Mouse (Mus musculus) kidney, embryonic 15.5 days (tissue): Measurements from ENCODE around the gene Mad1l1. TPM values are rescaled to one million over a fixed set of nuclear protein-coding genes. Genes with fewer than 3 reads are reported as not detected.

Experiments used
- ATAC-seq: fragments of 200-750 bp; cut with Nextera tagmentation; replicated peaks from 2 replicates; pipeline ENCODE4 v1.8.0; 2017; ENCODE audit warnings: moderate TSS enrichment; ENCODE audit not compliant: low FRiP score
- H3K27ac ChIP-seq: fragments of 300-500 bp; sonication (generic); 2 replicates; pipeline ENCODE4 v1.5.1; 2015; ENCODE audit warnings: mild to moderate bottlenecking, inconsistent platforms
- H3K27me3 ChIP-seq: fragments of 300-500 bp; sonication (generic); 2 replicates; pipeline ENCODE4 v1.6.1; 2015; ENCODE audit warnings: inconsistent platforms
- H3K36me3 ChIP-seq: fragments of 300-500 bp; sonication (generic); 2 replicates; pipeline ENCODE4 v1.6.1; 2015; ENCODE audit warnings: inconsistent platforms
- H3K4me1 ChIP-seq: fragments of 300-500 bp; sonication (generic); 2 replicates; pipeline ENCODE4 v1.6.1; 2015; ENCODE audit warnings: inconsistent platforms
- H3K4me2 ChIP-seq: fragments of 300-500 bp; sonication (generic); 2 replicates; pipeline ENCODE4 v1.6.1; 2015; ENCODE audit warnings: moderate library complexity, mild to moderate bottlenecking, inconsistent platforms
- H3K4me3 ChIP-seq: fragments of 300-500 bp; sonication (generic); replicated peaks from 2 replicates; pipeline ENCODE4 v1.5.1; 2015; ENCODE audit warnings: mild to moderate bottlenecking, inconsistent platforms
- H3K9ac ChIP-seq: fragments of 300-500 bp; sonication (generic); 2 replicates; pipeline ENCODE4 v1.6.1; 2015; ENCODE audit warnings: mild to moderate bottlenecking, inconsistent platforms
- H3K9me3 ChIP-seq: fragments of 300-500 bp; sonication (generic); replicated peaks from 2 replicates; pipeline ENCODE4 v1.6.1; 2016; ENCODE audit warnings: inconsistent platforms
- WGBS: fragments of 180-500 bp; shearing (Covaris S2); methylation state at CpG from one replicate; pipeline ENCODE4 v1.1.7; 2015; ENCODE audit warnings: mixed read lengths; 5-methylcytosine and 5-hydroxymethylcytosine counted together
- polyA plus RNA-seq: library from polyadenylated mRNA; unstranded; fragments of >200 nt; fragmentation: Nextera tagmentation; extraction: Ambion mirVana; gene quantifications from 2 replicates; pipeline ENCODE4 v1.2.1, GENCODE M21; 2015

The Mad1l1 gene
- polyA plus RNA-seq, 1 experiment from 2014 or later = 53.0 TPM

DNA sequence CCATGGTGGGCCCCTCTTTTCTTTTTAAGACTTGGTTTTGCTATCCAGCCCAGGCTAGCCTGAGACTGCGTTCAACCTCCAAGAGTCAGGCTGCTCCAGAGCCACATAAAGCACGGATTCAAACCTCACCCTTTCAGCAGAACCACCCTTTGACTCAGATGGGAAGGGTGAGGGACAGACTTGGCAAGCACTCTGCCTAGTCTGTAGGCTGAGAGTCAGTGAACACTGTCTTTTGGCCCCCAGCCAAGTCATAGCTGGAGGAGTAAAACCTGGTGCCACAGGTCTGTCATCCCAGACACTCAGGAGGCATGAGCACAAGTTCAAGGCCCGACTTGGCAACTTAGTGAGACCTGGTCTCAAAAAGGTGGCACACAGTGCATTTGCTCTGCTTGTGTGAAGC, 4.6 kb downstream of the Mad1l1 start:
- no peak overlapping the region for H3K9ac ChIP-seq
- H3K4me2 ChIP-seq = no peak overlapping the region
- no peak overlapping the region for H3K4me3 ChIP-seq
- H3K9me3 ChIP-seq = no peaks in the 10 kb centered on the region
- no peaks in the 10 kb centered on the region for H3K27me3 ChIP-seq
- ATAC-seq = no peak
- H3K27ac ChIP-seq = no peak overlapping the region
- H3K36me3 ChIP-seq = peaks cover 33% of the 10 kb centered on the region
- peaks cover 19% of the 10 kb centered on the region for H3K4me1 ChIP-seq
- 83% methylated on average over 3 of the region's 3 CpGs for WGBS

DNA sequence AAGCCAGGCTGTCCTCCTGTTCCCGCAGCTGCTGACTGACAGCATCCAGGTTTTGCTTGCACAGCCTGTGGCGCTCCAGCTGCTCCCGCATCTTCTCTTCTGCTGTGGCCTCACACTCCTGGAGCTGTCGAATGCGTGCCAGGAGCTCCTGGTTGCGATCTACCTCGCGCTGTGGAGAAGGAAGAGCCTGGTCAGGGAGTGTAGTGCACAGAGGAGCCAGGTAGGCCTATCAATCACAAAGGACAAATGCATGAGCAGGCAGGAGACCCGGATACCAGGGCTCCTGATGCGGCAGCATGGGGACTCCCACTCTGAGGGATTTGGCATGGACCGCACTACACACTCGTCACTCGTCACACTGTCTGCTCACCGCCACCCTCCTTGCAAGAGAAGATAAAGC, 13.8 kb downstream of the Mad1l1 start:
- WGBS = 93% methylated on average over 14 of the region's 14 CpGs
- Histone ChIP-seq H3K9me3 (no peaks in the 10 kb centered on the region), H3K36me3 (peaks cover 92% of the 10 kb centered on the region), H3K4me1 (no peaks in the 10 kb centered on the region), H3K27ac (no peak overlapping the region), H3K27me3 (no peaks in the 10 kb centered on the region), H3K9ac (no peak overlapping the region), H3K4me2 (no peak overlapping the region), H3K4me3 (no peak overlapping the region)
- no peak for ATAC-seq

DNA sequence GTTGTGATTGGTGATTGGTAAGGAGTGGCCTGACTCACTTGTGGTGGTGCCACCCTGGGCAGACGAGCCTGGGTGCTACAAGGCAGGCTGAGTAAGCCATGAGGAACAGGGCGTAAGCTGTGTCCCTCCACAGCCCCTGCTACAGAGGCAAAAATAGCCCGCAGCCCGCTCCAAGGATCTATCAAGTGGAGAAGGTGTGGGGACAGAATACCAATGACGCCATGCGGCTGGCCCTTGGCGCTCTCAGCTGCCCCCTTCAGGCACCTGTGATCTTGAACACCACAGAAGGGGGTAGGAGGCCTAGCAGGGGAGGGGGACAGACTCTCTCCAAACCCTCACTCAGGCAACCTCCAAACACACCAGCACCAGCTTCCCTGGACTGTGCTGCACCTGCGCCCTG, 15.3 kb downstream of the Mad1l1 start:
- Histone ChIP-seq H3K4me3 (no peak overlapping the region), H3K36me3 (peaks cover 93% of the 10 kb centered on the region), H3K27ac (no peak overlapping the region), H3K9ac (no peak overlapping the region), H3K4me2 (no peak overlapping the region), H3K9me3 (no peaks in the 10 kb centered on the region), H3K27me3 (no peaks in the 10 kb centered on the region), H3K4me1 (no peaks in the 10 kb centered on the region)
- ATAC-seq = no peak
- 81% methylated on average over 8 of the region's 8 CpGs for WGBS

DNA sequence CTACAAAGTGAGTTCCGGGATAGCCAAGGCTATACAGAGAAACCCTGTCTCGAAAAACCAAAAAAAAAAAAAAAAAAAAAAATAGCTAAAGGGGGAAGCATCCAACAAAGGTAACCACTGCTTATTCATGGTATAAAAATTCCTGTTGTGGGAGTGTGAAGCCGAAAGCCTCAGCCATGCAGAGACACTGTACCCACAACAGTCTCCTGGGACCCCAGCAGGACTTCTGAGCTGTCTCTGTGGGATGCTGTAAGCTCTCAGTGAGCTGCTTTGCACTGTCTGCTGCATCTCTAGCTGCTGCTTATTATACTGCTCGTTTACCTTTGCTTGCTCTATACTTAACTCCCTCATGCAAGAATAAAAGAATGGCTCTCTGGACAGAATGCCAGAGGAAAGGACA, 23.1 kb downstream of the Mad1l1 start:
- no peaks in the 10 kb centered on the region for H3K27me3 ChIP-seq
- ATAC-seq = no peak
- H3K9ac ChIP-seq = no peak overlapping the region
- no peaks in the 10 kb centered on the region for H3K9me3 ChIP-seq
- H3K4me3 ChIP-seq = no peak overlapping the region
- H3K4me2 ChIP-seq = no peak overlapping the region
- WGBS = 94% methylated on average over 4 of the region's 4 CpGs
- no peaks in the 10 kb centered on the region for H3K4me1 ChIP-seq
- H3K27ac ChIP-seq = no peak overlapping the region
- H3K36me3 ChIP-seq = peaks cover 87% of the 10 kb centered on the region

GRCm38 (mm10) chr5:140292152-140292551, 29.2 kb downstream of the Mad1l1 start:
- no peak overlapping the region for H3K4me3 ChIP-seq
- 83% methylated on average over 1 of the region's 1 CpGs for WGBS
- H3K27ac ChIP-seq = no peak overlapping the region
- no peaks in the 10 kb centered on the region for H3K9me3 ChIP-seq
- H3K4me2 ChIP-seq = no peak overlapping the region
- no peaks in the 10 kb centered on the region for H3K27me3 ChIP-seq
- no peak for ATAC-seq
- H3K4me1 ChIP-seq = no peaks in the 10 kb centered on the region
- no peak overlapping the region for H3K9ac ChIP-seq
- H3K36me3 ChIP-seq = peaks cover 75% of the 10 kb centered on the region

GRCm38 (mm10) chr5:140289161-140289560, 32.2 kb downstream of the Mad1l1 start:
- Histone ChIP-seq H3K9ac (no peak overlapping the region), H3K4me1 (no peaks in the 10 kb centered on the region), H3K27me3 (no peaks in the 10 kb centered on the region), H3K4me2 (no peak overlapping the region), H3K4me3 (no peak overlapping the region), H3K27ac (no peak overlapping the region), H3K9me3 (no peaks in the 10 kb centered on the region), H3K36me3 (peaks cover 71% of the 10 kb centered on the region)
- no peak for ATAC-seq
- WGBS = 94% methylated on average over 2 of the region's 2 CpGs

GRCm38 (mm10) chr5:140288287-140288686, 33.1 kb downstream of the Mad1l1 start:
- Histone ChIP-seq H3K9me3 (no peaks in the 10 kb centered on the region), H3K27me3 (no peaks in the 10 kb centered on the region), H3K9ac (no peak overlapping the region), H3K4me1 (no peaks in the 10 kb centered on the region), H3K27ac (no peak overlapping the region), H3K4me2 (no peak overlapping the region), H3K4me3 (no peak overlapping the region), H3K36me3 (peaks cover 67% of the 10 kb centered on the region)
- no peak for ATAC-seq
- WGBS = 93% methylated on average over 3 of the region's 3 CpGs

- no peak overlapping the region for H3K4me2 ChIP-seq
- no peaks in the 10 kb centered on the region for H3K27me3 ChIP-seq
- no peak overlapping the region for H3K9ac ChIP-seq
- no peaks in the 10 kb centered on the region for H3K9me3 ChIP-seq
- H3K4me3 ChIP-seq = no peak overlapping the region
- WGBS = 89% methylated on average over 2 of the region's 2 CpGs
- H3K4me1 ChIP-seq = no peaks in the 10 kb centered on the region
- ATAC-seq = no peak
- H3K27ac ChIP-seq = no peak overlapping the region
- peaks cover 47% of the 10 kb centered on the region for H3K36me3 ChIP-seq
Observed at GRCm38 (mm10) chr5:140284761-140285160, 36.6 kb downstream of the Mad1l1 start.

DNA sequence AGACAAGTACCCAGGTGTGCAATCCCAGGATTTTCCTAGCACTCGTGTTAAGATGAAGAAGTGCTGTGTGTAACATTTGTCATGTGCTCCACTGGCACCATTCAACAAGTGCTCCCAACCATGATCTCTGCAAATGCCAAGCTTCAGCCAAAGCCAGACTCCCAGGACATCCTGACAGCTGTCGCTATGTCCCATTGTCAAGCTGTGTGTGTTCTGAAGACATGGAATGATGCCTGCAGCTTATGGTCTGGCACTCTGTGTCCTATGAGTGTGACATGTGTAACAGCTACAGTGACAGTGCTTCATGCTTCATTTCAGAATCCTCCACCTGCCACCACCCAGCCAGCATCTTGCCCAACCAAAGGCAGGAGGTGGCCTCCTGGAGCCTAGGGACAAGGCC, 37.3 kb downstream of the Mad1l1 start:
- Histone ChIP-seq H3K9me3 (no peaks in the 10 kb centered on the region), H3K36me3 (peaks cover 45% of the 10 kb centered on the region), H3K4me3 (no peak overlapping the region), H3K4me2 (no peak overlapping the region), H3K4me1 (no peaks in the 10 kb centered on the region), H3K27me3 (no peaks in the 10 kb centered on the region), H3K27ac (no peak overlapping the region), H3K9ac (no peak overlapping the region)
- ATAC-seq = no peak
- 90% methylated on average over 2 of the region's 2 CpGs for WGBS

GRCm38 (mm10) chr5:140282900-140283299, 38.5 kb downstream of the Mad1l1 start:
- H3K4me3 ChIP-seq = no peak overlapping the region
- H3K4me2 ChIP-seq = no peak overlapping the region
- H3K9ac ChIP-seq = no peak overlapping the region
- WGBS = 93% methylated on average over 3 of the region's 3 CpGs
- no peaks in the 10 kb centered on the region for H3K27me3 ChIP-seq
- no peak overlapping the region for H3K27ac ChIP-seq
- no peaks in the 10 kb centered on the region for H3K4me1 ChIP-seq
- no peak for ATAC-seq
- peaks cover 48% of the 10 kb centered on the region for H3K36me3 ChIP-seq
- H3K9me3 ChIP-seq = no peaks in the 10 kb centered on the region

DNA sequence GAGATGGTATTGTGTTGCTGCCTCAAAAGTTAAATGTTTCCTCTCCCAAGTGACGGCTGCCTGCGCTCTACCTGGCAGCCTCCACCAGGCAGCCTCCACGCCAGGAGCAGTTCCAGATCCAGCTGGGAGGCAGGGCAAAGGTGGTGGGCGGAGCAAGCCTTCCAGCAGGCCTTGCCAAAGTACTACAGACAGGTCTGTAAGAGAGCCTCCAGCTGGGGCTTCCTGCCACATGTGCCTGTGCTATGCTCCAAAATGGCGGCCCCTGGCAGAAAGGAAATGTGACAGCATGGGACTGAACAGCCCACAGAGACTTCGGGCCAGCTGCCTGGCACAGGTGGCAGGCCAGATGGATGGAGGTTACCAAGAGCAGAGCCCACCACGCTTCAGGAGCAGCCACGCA, 39.0 kb downstream of the Mad1l1 start:
- H3K9ac ChIP-seq = no peak overlapping the region
- no peak overlapping the region for H3K4me3 ChIP-seq
- no peaks in the 10 kb centered on the region for H3K4me1 ChIP-seq
- H3K9me3 ChIP-seq = no peaks in the 10 kb centered on the region
- no peak overlapping the region for H3K27ac ChIP-seq
- no peaks in the 10 kb centered on the region for H3K27me3 ChIP-seq
- H3K4me2 ChIP-seq = no peak overlapping the region
- ATAC-seq = no peak
- 76% methylated on average over 8 of the region's 8 CpGs for WGBS
- peaks cover 51% of the 10 kb centered on the region for H3K36me3 ChIP-seq

DNA sequence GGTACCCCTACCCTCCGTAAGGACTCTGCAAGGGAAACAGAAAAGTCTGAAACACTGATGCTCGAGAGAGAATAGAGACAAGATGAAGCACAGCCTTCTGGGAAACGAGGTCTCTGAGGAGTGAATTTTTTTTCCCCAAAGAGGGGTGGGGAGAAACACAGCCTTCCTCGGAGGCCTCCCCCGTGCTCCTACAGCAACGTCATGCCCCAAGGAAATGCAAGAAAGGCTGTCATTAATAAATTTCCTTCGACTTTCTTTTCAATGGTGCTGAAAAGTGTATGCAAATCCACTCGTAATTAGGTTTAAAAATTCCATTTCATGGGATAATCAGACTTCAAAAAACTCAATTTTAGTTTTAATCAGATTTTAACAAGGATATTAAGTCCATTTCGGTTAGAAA, 41.1 kb downstream of the Mad1l1 start:
- Histone ChIP-seq H3K4me2 (no peak overlapping the region), H3K36me3 (peaks cover 54% of the 10 kb centered on the region), H3K27ac (no peak overlapping the region), H3K27me3 (no peaks in the 10 kb centered on the region), H3K4me3 (no peak overlapping the region), H3K4me1 (no peaks in the 10 kb centered on the region), H3K9me3 (no peaks in the 10 kb centered on the region), H3K9ac (no peak overlapping the region)
- no peak for ATAC-seq
- 72% methylated on average over 9 of the region's 9 CpGs for WGBS

DNA sequence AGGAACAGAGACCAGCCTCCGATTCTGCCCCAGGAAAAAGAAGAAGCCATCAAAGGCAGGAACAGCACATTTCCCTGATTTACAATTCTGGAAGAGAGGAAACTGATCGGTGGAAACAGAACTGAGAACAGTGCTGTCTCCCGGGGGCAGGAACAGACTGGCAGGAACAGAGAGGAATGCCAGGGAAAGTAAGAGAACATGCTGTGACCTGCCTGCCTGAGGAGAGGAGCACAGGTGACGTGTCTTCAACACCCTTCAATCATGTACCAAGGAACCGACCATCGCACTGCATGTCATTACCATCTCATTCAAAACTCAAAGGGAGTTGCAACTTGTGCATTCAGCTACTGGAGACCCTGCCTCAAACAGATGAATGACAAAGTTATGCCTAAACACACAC, 44.6 kb downstream of the Mad1l1 start:
- 77% methylated on average over 6 of the region's 6 CpGs for WGBS
- peaks cover 31% of the 10 kb centered on the region for H3K36me3 ChIP-seq
- H3K4me2 ChIP-seq = no peak overlapping the region
- H3K27ac ChIP-seq = no peak overlapping the region
- H3K9me3 ChIP-seq = no peaks in the 10 kb centered on the region
- H3K4me1 ChIP-seq = no peaks in the 10 kb centered on the region
- ATAC-seq = no peak
- no peaks in the 10 kb centered on the region for H3K27me3 ChIP-seq
- no peak overlapping the region for H3K4me3 ChIP-seq
- H3K9ac ChIP-seq = no peak overlapping the region
